Comparison of ENCODE assay signal across 9 mouse cellular contexts in the genomic region with DNA sequence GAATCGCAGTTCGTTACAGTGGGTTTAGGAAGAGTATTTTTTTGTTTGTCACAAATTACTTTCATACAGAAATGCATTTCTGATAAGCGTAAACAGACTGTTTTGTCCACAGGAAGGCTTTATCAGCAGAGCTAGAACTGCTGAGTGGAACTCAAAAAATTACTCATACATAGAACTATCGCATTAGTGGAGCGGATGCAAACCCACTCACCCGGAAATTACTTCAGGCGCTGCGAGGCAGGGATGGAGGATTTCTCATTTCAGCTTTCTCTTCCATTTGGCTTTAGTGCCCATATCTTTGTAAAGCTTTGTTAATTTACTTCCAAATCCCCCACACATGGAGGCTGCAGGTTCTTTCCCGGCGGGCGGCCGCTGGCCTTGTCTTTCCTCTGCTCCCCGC. TPM values are rescaled to one million over a fixed set of nuclear protein-coding genes. Genes with fewer than 3 reads are reported as not detected.
DNase-seq lines count a peak whose midpoint lies in the region; ATAC-seq and TF ChIP-seq lines count a peak whose summit lies in the region.
"Had no signal": no experiment of that assay in that cellular context is flagged by ENCODE, and none has a peak within 500 bp of the region (broad histone marks: within the 10 kb centered on the region; RNA-seq: fewer than 3 reads in every experiment).

No protein-coding gene starts in this region.

- H3K4me3 ChIP-seq in layer of hippocampus, adult 2 months, result peak overlapping the region; percentile 15; the same call in 1 of the 2 replicates
- peak overlapping the region; percentile 23 for H3K4me3 ChIP-seq in forebrain, embryonic 15.5 days
- H3K4me3 ChIP-seq in liver, embryonic 12.5 days, result peak overlapping the region; percentile 16; the same call in 1 of the 2 replicates
- H3K4me3 ChIP-seq in stomach, embryonic 15.5 days (replicated peaks), result peak overlapping the region; percentile 15

- WGBS in forebrain, embryonic 15.5 days, result 18% methylated on average over 13 of the region's 13 CpGs
- 34% methylated on average over 13 of the region's 13 CpGs for WGBS in liver, embryonic 12.5 days (ENCODE audit: insufficient replicate concordance)
- WGBS in stomach, embryonic 15.5 days, result 24% methylated on average over 13 of the region's 13 CpGs

- no peaks in the 10 kb centered on the region for H3K36me3 ChIP-seq in forebrain, embryonic 15.5 days
- H3K36me3 ChIP-seq in liver, embryonic 12.5 days, result no peaks in the 10 kb centered on the region
- H3K36me3 ChIP-seq in stomach, embryonic 15.5 days, result no peaks in the 10 kb centered on the region

- H3K4me1 ChIP-seq in forebrain, embryonic 15.5 days, result peaks cover 3% of the 10 kb centered on the region; the same call in 1 of the 2 replicates
- no peaks in the 10 kb centered on the region for H3K4me1 ChIP-seq in liver, embryonic 12.5 days
- H3K4me1 ChIP-seq in stomach, embryonic 15.5 days, result no peaks in the 10 kb centered on the region

- no peak overlapping the region for H3K27ac ChIP-seq in layer of hippocampus, adult 2 months
- no peak overlapping the region for H3K27ac ChIP-seq in forebrain, embryonic 15.5 days (replicated peaks)
- no peak overlapping the region for H3K27ac ChIP-seq in liver, embryonic 12.5 days
- no peak overlapping the region for H3K27ac ChIP-seq in stomach, embryonic 15.5 days

- peaks cover 9% of the 10 kb centered on the region; the same call in 1 of the 2 replicates for H3K27me3 ChIP-seq in forebrain, embryonic 15.5 days
- no peaks in the 10 kb centered on the region; the same call in none of the 2 replicates for H3K27me3 ChIP-seq in liver, embryonic 12.5 days (replicated peaks)
- no peaks in the 10 kb centered on the region for H3K27me3 ChIP-seq in stomach, embryonic 15.5 days (replicated peaks)

- no peak overlapping the region for H3K9ac ChIP-seq in forebrain, embryonic 15.5 days (replicated peaks)
- H3K9ac ChIP-seq in liver, embryonic 12.5 days, result no peak overlapping the region
- H3K9ac ChIP-seq in stomach, embryonic 15.5 days, result no peak overlapping the region

- TF ChIP-seq CTCF in layer of hippocampus, adult 2 months (conservative IDR thresholded peaks at IDR 0.05), result no peak

- no peaks in the 10 kb centered on the region for H3K9me3 ChIP-seq in forebrain, embryonic 15.5 days
- no peaks in the 10 kb centered on the region for H3K9me3 ChIP-seq in liver, embryonic 12.5 days (replicated peaks)
- no peaks in the 10 kb centered on the region for H3K9me3 ChIP-seq in stomach, embryonic 15.5 days

- no peak for ATAC-seq in forebrain, embryonic 15.5 days (replicated peaks)
- ATAC-seq in liver, embryonic 12.5 days, result no peak
- ATAC-seq in stomach, embryonic 15.5 days (ENCODE audit: insufficient read depth, low FRiP score, low read depth), result no peak
- ATAC-seq in megakaryocyte progenitor cell, adult 5-6 weeks (replicated peaks; ENCODE audit: poor library complexity), result no peak

- DNase-seq in layer of hippocampus, adult 2 months (ENCODE audit: low spot score in 2 of 2), result no peak
- DNase-seq in layer of hippocampus, postnatal 10 days (ENCODE audit: low spot score in 2 of 2), result no peak
- no peak for DNase-seq in left cerebral cortex, adult 18-20 months (ENCODE audit: low spot score in 2 of 2)
- DNase-seq: cerebellum, adult 11-12 months; kidney, postnatal 4 days had no signal

- H3K4me2 ChIP-seq in forebrain, embryonic 15.5 days (replicated peaks), result peak overlapping the region; percentile 37
- H3K4me2 ChIP-seq in liver, embryonic 12.5 days, result peak overlapping the region; percentile 38
- H3K4me2 ChIP-seq in stomach, embryonic 15.5 days, result peak overlapping the region; percentile 44

RNA-seq across cellular contexts. Expression of gene Npy, which starts 14.4 kb away (rescaled TPM):
- 100 to 1,000 TPM; 140 to 160 TPM for total RNA-seq in layer of hippocampus, adult 2 months (2021)
- 10 to 100 TPM; 84.0 to 96.9 TPM for total RNA-seq in layer of hippocampus, postnatal 10 days (2021)
- polyA plus RNA-seq in forebrain, embryonic 15.5 days (2015; fragmentation: Nextera tagmentation; extraction: Ambion mirVana), result 117 and 127 TPM in 2 replicates
- polyA plus RNA-seq in liver, embryonic 12.5 days (2016; fragmentation: Nextera tagmentation; extraction: Ambion mirVana), result 0.24 and 0.33 TPM in 2 replicates
- 9.7 and 11.6 TPM in 2 replicates for polyA plus RNA-seq in stomach, embryonic 15.5 days (2015; fragmentation: Nextera tagmentation; extraction: Ambion mirVana)
- 100 to 1,000 TPM; 176 to 195 TPM for total RNA-seq in left cerebral cortex, adult 18-20 months (2021)
- not detected in 2 replicates for total RNA-seq in megakaryocyte progenitor cell, adult 5-6 weeks (2015)
- not detected in 2 replicates for total RNA-seq in megakaryocyte progenitor cell, adult 5-6 weeks (2017)

Comparison
In these comparisons a context has a peak if more than half of its experiments do, and no peak if none do; other contexts are left out.
1. RNA of gene Npy, which starts 14.4 kb away (total RNA-seq): 176 to 195 TPM in left cerebral cortex, adult 18-20 months, 140 to 160 TPM in layer of hippocampus, adult 2 months and 84.0 to 96.9 TPM in layer of hippocampus, postnatal 10 days; not detected in megakaryocyte progenitor cell, adult 5-6 weeks; every median in the first group is over 10 times any median in the second.
2. Peak in every context shown above with its lines, with median percentiles within 50 percentile points of each other: H3K4me3 ChIP-seq and H3K4me2 ChIP-seq.